Mouse (Mus musculus): ENCODE measurements around the gene Xcl1.

Xcl1 gene

DNA sequence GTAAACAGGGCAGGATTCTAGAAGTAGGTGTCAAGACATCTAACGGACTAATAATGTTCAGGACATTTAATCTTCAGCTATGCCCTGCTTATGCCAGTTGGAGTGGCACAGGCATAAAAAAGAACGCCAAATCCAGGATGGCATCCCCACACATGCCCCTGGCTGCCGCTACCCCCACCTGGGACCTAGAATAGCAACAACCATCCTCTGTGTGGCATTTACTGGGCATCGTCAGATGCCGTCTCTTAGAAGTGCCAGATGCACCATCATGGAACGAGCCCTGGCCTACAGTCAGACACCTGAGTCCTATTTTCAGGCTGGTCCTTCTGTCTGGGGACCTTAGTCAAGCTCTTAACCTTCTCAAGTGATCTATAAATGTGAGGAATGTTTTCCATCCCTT, 34.6 kb downstream of the Xcl1 start:
- no peak for DNase-seq

DNA sequence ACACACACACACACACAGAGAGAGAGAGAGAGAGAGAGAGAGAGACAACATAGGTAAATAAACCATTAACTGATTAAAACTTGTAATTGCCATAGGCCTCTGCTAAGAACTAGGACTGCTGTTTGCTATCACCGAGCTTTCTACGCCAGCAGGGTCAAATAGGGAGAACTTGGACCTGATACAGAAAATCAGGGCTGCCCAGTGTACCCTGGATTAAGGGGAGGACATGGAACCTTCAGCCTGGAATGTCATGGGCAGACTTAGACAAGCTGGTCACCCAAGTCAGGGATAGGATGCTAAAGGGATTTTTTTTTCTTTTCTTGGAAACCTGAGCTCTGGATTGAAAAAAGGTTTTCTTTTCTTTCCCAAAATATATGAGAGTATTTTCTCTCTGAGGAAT, 35.1 kb downstream of the Xcl1 start:
- DNase-seq, result no peak

DNA sequence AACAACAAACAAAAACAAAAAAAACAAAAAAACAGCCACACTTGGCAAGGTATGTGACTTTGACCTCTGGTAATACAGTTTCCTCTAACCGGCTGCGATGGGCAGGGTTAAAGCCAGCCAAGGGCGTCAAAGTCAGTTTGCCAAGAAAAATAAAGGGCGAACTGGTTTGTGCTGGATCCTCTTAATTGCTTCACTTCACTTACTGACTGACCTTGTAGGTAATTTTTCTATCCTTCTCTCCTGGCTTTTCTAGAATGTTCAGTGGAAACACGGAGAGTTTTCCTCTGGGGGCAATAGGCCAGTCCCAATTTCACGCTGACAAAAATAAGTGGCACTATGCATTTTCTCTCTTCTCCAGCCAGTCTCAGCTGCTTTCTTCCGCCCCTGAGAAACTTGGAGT, 35.8 kb downstream of the Xcl1 start:
- DNase-seq, result peak; percentile 18 to 45

DNA sequence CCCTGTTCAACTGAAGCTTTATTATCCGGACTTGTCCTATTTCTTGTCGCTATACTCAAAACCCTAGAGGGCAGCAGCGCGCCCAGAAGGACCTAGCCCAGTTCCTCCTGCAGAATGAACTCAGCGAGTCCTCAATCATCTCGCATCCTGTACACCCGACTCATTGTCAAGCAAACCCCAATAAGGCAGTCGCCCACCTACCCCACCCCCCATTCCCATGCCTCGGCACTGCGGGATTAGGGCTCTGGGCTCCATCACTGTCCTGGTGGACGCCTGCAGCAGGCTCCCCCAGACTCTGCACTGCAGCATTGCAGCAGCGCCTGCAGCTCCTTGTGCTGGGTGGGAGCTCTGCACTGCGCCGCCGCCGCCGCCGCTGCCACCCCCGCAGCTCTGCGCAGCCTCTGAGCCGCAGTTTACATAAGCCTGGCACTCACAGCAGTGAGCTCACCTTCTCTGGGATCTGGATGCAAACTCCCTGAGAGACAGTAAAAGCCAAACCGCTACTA, 36.4 kb downstream of the Xcl1 start:
- peak; percentile 73 to 74 for DNase-seq

DNA sequence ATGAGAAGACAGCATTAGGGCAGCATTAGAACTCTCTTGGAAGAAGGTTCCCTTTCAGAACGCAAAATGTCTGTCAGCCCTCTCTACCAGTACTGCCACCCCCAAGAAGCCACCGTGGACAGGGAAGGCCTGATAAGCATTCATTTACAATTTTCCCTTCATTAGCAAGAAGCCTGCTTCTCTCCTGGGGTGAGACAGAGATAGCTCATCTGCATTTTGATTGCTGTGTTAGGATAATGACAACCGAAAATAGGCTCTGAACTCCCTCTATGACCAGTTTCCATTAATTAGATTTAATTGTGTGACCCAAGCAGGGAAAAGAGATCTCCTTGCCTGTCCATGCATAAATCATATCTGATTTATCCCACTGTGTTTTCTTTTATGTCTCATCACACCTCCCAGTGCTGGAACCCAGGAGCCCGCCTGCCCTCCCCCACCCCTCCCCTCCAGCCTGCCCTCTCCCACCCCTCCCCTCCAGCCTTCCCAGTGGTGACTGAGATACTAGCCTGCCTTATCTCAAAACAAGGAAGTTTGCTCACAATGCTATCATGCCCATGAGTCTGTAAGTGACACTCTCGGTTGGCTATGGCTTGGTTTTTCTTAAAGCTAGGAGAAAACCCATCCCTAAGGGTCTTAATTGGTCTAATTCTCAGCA, 38.0 kb downstream of the Xcl1 start:
- DNase-seq, result no peak

DNA sequence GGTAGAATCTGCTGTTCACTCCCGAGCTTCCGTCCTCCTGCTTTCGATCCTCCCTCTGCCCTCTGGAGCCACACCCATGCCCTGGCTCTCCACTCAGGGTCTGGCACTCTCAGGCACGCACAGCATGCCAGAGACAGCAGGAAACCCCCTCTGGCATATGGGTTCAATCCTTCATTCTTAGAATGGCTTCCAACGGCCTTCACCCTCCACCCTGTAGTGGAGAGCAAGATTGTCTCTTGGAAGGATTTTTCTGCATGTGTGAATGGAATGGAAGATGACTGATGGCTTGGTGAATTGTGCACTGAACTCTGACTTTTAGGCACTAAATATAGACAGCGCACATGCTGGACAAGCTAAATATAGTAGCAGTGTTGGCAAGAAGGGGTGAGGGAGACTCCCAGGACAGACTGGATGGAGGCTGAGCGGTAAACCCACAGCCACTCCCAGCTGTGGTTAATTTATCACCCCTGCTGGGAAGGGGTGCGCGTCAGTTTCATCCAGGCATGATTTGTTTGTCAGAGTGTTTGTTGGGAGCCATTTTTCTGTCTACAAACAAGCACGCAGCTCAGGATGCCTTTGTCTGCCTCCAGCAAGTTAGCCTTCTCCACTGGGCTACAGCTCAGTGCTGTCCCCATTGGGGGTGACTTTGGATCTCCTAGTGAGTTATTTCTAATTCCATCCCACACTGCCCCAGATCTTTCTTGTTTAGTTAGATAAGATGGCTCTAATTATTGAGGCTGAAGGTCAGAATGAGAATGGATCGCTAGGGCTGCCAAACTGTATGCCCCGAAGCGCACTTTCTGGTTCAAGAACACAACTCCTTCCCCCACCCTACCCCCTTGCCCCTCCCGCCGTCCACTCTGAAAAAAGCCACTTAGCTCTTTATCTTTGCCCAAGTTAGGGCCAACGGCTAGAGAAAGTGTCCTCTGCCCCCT, 38.8 kb downstream of the Xcl1 start:
- no peak for DNase-seq

DNA sequence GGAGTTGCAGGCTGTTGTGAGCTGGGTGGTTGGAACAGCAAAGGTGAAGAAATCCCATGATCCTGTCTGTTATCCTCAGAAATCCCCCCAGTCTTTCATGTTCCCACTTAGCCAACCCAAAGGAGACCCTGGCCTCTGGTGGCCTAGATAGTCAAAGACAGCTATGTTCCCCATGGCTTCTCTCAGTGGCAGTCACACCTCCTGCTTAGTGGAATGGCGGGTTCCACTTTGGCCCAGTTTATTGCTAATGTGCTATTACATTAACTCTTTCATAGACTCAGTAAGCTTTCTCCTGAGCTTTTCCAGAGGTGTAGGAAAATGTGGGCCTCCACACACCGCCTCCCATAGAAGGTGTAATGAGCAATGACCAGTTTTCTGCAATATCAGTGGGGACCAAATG, 39.5 kb downstream of the Xcl1 start:
- no peak for DNase-seq

DNA sequence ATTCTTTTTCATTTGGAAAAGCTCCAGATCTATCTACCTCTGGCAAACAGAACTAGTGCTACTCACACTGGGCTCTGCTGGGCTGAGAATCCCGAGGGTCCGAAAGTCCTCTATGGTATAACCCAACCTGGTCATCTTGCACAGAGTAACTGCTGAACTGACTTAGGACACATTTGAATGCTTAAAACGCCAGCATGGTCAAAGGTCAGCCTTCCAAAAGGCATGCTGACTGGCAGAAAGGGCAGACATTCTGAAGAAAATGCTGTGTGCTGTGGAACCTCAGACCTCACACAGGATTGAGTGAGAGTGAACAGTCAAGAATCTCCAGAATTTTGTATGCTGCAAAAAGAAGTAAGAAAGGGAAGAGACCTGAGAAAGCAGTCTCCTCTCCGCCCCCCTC, 45.0 kb downstream of the Xcl1 start:
- DNase-seq, result no peak

DNA sequence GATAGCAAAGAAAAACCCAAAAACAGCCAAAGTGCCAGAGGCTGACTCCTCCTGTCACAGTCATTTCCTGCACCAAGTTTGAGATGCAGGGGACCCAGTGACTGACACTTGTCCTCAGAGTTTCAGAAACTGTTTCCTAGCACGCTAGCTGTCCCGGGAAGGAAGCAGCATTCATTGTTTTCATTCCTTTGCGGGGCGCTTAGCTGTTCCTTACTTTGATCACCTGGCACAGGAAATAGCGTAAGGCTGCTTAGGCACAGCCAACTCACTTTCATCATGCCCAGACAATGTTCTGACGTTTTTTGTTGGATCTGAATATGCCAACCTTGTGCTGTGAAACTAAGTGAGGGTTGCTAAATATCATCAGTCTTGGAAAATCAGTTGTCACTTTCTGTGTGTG, 46.8 kb downstream of the Xcl1 start:
- DNase-seq, result no peak

DNA sequence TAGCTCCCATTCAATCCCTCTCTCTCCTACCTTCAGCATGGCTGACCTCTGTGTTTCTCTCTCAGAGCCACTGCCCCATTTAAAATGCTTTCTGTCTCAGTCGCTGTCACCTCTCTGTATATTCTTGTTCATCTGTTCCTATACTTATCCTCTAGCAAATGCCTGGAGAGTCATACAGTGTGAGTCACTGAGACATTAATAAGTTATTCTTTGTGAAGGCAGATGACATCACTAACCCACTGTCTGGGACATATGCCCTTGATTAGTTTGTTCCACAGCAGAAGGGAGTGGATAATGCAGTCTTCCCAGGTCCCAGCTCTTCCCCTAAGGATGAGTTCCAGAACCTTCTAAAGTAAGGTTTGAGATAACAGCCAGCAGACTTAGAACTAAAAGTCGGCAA, 47.6 kb downstream of the Xcl1 start:
- no peak for DNase-seq

DNA sequence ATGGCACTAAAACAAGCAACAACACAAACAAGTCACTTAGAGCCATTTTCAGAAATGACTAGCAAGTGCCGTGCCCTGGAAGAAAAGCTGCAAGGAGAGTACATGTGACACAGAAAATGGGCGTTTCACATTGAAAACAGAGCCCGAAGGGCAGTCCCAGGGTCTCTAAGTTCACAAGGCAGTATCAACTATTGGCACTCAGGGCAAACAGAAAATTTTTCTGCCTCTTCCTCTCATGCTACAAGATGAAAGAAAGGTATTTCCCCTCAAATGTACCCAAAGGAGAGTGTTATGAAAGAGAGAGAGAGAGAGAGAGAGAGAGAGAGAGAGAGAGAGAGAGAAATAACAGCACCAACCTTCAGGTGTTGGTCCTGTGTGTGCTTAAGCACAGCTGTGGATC, 53.4 kb downstream of the Xcl1 start:
- no peak for DNase-seq

All from lung, adult 18-20 months (tissue).